Mouse (Mus musculus): ENCODE results near the gene Mmp20.

Mmp20 gene

DNA sequence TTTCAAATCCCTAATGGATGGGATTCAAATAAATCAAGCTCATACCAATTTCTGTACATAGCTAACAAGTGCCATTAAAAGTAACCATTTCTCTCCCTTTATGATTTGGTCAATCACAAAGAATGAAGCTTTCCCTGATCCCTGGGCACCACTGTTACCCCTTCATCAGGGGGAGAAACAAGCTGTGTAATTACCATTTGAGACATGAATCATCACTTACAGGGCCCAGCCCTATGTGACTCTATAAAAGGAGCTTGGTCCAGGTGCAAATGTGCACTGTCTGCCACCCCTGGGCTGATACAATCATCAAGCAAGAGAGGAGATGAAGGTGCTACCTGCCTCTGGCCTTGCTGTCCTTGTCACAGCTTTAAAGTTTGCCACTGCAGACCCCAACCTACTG is at the start of gene Mmp20:
Gene Mmp20 (plus strand): TSS at position 301 of the 400 bp plus-strand sequence.
- DNase-seq (ENCODE audit: low spot score in 2 of 2): no peak

GRCm38 (mm10) chr9:7590063-7590462 is 38.0 kb upstream of the Mmp20 start:
- no peak for DNase-seq (ENCODE audit: low spot score in 2 of 2)

DNA sequence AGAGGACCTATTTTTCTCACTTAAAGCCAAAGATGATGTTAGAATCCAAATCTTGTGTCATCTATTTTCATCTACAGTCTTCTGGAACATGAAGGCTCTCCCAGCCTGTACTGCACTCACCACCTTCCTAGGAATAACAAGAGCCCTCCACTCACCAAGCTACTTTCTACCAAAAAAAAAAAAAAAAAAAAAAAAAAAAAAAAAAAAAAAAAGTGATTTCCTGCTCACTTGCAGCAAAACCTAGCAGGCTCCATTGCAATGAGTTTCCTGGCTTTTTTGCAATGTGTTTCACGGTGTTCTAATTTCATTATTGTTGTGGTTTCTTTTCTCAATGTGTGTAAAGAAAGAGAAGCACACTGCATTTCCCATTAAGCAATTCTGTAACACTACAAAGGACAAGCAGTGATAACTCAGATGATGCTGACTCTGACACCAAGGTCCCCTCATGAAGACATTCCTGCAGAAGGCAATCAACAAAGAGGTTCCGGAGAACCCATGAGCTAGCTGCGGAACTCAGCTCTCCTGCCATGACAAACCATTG is 34.7 kb upstream of the Mmp20 start:
- no peak for DNase-seq (ENCODE audit: low spot score in 2 of 2)

GRCm38 (mm10) chr9:7594816-7595540 is 33.1 kb upstream of the Mmp20 start:
- DNase-seq (ENCODE audit: low spot score in 2 of 2): peak; percentile 81 to 84

- peak; percentile 79 to 84 for DNase-seq (ENCODE audit: low spot score in 2 of 2)
These were observed 24.9 kb upstream of the Mmp20 start for GRCm38 (mm10) chr9:7602982-7603742.

DNA sequence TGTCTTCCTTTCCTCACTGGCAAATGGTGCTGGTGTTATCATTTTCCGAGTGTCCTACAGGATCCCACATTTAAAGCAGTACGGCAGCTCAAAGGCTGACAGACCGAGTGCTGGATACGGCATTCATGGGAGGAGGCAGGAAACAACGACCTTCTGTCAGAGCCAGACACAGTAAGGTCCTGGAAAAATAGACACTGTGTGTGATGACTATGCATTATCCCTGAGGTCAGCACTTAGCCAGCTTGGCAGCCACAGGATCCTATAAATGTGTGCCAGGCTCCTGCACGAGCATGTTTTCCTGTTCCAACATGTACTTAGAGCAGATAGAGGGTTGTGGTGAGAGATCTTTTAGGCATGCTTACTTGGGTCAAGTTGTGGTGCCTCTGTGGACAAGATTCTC is 24.0 kb upstream of the Mmp20 start:
- DNase-seq (ENCODE audit: low spot score in 2 of 2): no peak

DNA sequence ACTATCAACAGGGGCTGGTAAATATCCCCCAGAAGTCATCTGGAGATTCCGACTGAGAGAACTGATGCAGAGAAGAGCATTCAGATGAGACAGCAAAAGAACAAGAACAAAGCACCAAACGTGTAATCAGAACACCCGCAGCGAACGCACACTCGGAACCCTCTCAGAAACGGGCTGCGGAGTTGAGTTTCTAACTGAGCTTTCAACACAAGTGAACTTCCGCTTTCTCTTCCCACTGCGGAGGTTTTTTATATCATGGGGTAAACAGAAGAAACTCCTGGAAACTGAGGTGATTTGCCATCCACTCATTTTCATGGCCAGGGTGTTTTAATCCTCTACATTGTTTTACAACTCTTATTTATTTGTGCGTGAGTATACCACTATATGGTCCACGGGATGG is 22.4 kb upstream of the Mmp20 start:
- no peak for DNase-seq (ENCODE audit: low spot score in 2 of 2)

- no peak for DNase-seq (ENCODE audit: low spot score in 2 of 2)
These were observed 5.4 kb upstream of the Mmp20 start for GRCm38 (mm10) chr9:7622582-7622981.

GRCm38 (mm10) chr9:7633936-7634335 is 5.9 kb downstream of the Mmp20 start:
- no peak for DNase-seq (ENCODE audit: low spot score in 2 of 2)

- no peak for DNase-seq (ENCODE audit: low spot score in 2 of 2)
These were observed 19.9 kb downstream of the Mmp20 start for GRCm38 (mm10) chr9:7647901-7648300.

GRCm38 (mm10) chr9:7650397-7651180 is 22.6 kb downstream of the Mmp20 start:
- DNase-seq (ENCODE audit: low spot score in 2 of 2): no peak

DNA sequence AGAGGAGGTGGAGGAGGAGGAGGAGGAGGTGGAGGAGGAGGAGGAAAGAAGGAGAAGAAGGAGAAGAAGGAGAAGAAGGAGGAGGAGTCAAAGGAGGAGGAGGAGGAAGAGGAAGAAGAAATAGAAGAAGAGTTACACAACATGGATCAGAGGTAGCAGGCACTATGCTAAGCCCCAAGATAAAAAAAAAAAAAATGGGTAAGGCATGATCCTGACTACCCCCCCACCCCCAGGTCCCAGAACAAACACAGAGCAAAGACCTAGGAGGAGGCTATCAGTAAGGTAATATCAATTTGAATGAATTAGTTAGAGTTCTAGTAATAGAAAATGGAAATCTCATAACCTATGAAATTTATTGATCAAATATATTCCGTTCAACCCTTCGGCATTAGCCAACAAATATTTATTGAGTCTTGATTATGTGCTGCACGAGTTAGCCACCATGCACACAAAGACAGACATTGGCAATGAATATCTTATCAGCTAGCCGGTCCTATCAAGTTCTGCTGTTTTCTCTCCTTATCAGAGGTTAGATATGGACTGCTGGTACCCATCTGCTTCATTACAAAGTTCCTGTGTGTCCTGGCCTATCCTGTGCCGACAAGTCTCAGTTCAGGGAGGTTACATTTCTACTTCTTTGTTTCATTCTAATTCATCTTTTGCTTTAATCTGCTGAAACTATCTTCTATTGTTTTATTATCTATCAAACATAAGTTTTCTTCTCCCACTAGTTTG is 24.5 kb downstream of the Mmp20 start:
- DNase-seq (ENCODE audit: low spot score in 2 of 2): no peak

DNA sequence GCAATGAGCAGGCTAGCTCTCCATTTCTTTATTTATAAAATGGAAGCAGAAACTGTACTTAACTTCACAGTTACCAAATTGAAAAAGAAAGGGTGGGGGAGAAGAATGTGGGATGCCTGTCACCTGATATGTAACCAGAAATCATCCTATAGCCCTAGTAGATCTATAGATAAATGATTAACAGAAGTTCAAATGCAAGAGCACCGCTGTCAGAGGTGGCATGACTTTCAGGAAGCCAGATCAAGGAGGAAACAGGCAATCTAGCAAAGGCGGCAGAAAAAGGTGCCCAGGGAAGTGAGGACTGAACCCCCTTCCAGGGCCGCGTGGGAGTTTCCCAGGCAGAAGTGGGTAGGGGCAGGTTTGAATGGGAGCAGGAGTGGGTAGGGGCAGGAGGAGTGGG is 29.9 kb downstream of the Mmp20 start:
- no peak for DNase-seq (ENCODE audit: low spot score in 2 of 2)

DNA sequence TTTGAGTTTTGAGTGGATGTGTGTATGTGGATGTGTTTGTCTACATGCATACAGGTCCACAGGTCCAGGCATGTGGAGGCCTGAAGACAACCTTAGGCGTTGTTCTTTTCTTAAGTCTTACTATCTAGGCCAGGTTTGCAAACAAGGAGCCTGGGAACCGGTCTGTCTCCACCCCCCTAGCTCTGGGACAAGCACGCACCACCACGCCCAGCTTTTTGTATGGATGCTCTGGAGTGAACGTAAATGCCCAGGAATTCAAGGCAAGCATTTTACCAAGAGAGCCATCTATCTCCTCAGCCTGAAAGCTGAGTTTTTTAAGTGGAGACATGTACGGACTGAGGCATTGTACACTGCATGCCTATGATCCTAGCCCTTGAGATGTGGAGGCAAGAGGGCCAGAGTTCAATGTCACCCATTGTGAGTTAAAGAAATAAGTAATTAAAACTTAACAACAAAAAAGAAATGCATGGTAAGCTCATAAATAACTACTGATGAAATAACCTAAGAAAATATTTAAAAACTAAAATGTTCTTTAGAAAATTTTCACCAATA is 31.5 kb downstream of the Mmp20 start:
- DNase-seq (ENCODE audit: low spot score in 2 of 2): no peak

- DNase-seq (ENCODE audit: low spot score in 2 of 2): no peak
These were observed 33.3 kb downstream of the Mmp20 start for GRCm38 (mm10) chr9:7661371-7661770.

GRCm38 (mm10) chr9:7669674-7670073 is 41.6 kb downstream of the Mmp20 start:
- no peak for DNase-seq (ENCODE audit: low spot score in 2 of 2)

GRCm38 (mm10) chr9:7672985-7673384 is 45.0 kb downstream of the Mmp20 start:
- no peak for DNase-seq (ENCODE audit: low spot score in 2 of 2)

DNA sequence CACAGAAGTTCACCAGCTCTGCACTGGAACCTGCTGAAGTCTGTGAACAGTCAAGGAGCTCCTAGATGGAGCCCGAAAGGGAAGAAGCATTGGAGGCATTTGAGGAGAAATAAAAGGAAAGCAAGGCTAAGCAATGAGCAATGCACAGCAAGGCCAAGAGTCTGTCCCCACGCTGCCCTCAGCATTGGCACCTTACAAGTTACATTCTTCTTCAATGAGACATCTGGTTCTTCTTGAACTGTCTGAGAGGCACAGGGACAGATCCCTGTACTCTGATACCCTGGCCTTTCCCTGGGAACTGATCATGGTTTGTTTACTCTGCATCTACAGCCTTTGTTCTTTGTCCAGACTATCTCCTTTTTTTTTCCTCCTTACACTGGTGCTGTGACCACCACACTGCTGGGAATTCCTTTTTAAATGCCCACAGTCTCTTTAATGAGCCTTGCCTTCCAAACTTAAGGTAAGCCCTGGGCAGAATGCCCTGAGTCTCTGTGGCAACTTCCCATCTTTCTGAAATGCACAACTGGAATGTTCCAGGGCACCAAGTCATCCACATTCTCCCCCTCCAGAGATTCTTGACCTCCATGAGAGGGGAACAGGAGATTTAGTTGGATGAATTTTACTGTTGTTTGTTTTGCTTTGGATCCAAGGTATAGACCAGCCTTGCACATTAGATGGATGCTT is 50.3 kb downstream of the Mmp20 start:
- no peak for DNase-seq (ENCODE audit: low spot score in 2 of 2)

DNA sequence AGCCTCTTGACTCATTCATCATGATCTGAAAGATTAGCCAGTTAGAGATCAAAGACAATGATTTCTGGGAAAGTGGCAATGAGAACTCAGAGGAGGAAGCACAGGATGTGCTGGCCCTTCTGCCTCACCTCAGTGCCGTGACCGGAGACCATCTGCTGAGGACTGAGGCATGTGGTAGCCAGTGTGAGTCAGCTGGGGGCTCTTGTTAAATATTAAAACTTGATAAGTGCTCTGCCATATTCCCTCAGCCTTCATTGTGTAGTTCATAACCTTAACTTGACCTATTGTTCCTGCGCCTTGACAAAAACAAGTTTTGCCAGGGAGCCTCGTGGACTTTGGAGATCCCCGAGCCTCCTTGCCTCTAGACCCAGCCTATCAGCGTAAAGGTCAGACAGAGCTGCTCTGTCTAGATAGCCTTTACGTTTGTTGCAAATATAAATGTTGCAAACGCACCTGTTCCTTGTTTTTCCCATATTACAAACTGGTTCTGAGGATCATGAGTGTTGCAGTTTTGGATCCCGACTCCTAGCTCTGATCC is 54.1 kb downstream of the Mmp20 start:
- no peak for DNase-seq (ENCODE audit: low spot score in 2 of 2)

- DNase-seq (ENCODE audit: low spot score in 2 of 2): no peak
These were observed 58.0 kb downstream of the Mmp20 start for GRCm38 (mm10) chr9:7686024-7686423.

Data from right cerebral cortex, adult 2 months (tissue).